Mouse (Mus musculus) CH12.LX (cell line): ENCODE results near the gene AC134908.4.

ENCODE experiments used
- BHLHE40 ChIP-seq: IDR thresholded peaks from 2 replicates; pipeline ENCODE4 v1.6.1; 2011; ENCODE audit warnings: mild to moderate bottlenecking, low read depth, low read length, improper control_type of control experiment
- CTCF ChIP-seq, 2 experiments: IDR thresholded peaks in 1 of 2; conservative IDR thresholded peaks in 1 of 2; 2 replicates each; pipeline ENCODE4 v1.5.1; 2011 to 2012; ENCODE audit warnings: low read depth in 2 of 2, low read length in 2 of 2, improper control_type of control experiment in 1 of 2, inconsistent platforms in 1 of 2, mild to moderate bottlenecking in 1 of 2, moderate library complexity in 1 of 2
- ETS1 ChIP-seq: conservative IDR thresholded peaks from 2 replicates; pipeline ENCODE4 v1.6.1; 2012; ENCODE audit warnings: low read depth, mild to moderate bottlenecking, inconsistent platforms, low read length, improper control_type of control experiment, moderate library complexity
- KAT2A ChIP-seq: IDR thresholded peaks from 2 replicates; pipeline ENCODE4 v1.6.1; 2012; ENCODE audit warnings: low read length, improper control_type of control experiment, inconsistent platforms; ENCODE audit not compliant: insufficient replicate concordance
- MAFK ChIP-seq: IDR thresholded peaks from 2 replicates; pipeline ENCODE4 v1.6.1; 2011; ENCODE audit warnings: low read length, improper control_type of control experiment; ENCODE audit not compliant: insufficient replicate concordance
- NELFE ChIP-seq: IDR thresholded peaks from 2 replicates; pipeline ENCODE4 v1.6.1; 2011; ENCODE audit warnings: low read depth, low read length, improper control_type of control experiment
- POLR2A ChIP-seq: IDR thresholded peaks from 2 replicates; pipeline ENCODE4 v1.6.1; 2011; ENCODE audit warnings: low read depth, mild to moderate bottlenecking, improper control_type of control experiment, low read length
- RAD21 ChIP-seq: IDR thresholded peaks from 2 replicates; pipeline ENCODE4 v1.6.1; 2011; ENCODE audit warnings: low read depth, mild to moderate bottlenecking, low read length, improper control_type of control experiment, moderate library complexity
- RCOR1 ChIP-seq: conservative IDR thresholded peaks from 2 replicates; pipeline ENCODE4 v1.6.1; 2012; ENCODE audit warnings: low read depth, mild to moderate bottlenecking, inconsistent platforms, low read length, improper control_type of control experiment
- TCF12 ChIP-seq: IDR thresholded peaks from 2 replicates; pipeline ENCODE4 v1.6.1; 2014; ENCODE audit warnings: low read depth, mild to moderate bottlenecking, inconsistent platforms, low read length, improper control_type of control experiment
- USF1 ChIP-seq: IDR thresholded peaks from 2 replicates; pipeline ENCODE4 v1.6.1; 2014; ENCODE audit warnings: low read depth, mild to moderate bottlenecking, inconsistent platforms, low read length, improper control_type of control experiment
- ZC3H11A ChIP-seq: IDR thresholded peaks from 2 replicates; pipeline ENCODE4 v1.6.1; 2012; ENCODE audit warnings: low read depth, mild to moderate bottlenecking, inconsistent platforms, low read length, improper control_type of control experiment
- ZNF384 ChIP-seq: IDR thresholded peaks from 2 replicates; pipeline ENCODE4 v1.6.1; 2012; ENCODE audit warnings: low read depth, low read length, improper control_type of control experiment, inconsistent platforms

GRCm38 (mm10) chr17:25748238-25748637 is 47.2 kb downstream of the AC134908.4 start:
- no peak for TF ChIP-seq POLR2A
- no peak for TF ChIP-seq CTCF (conservative IDR thresholded peaks at IDR 0.05 in 1 of 2, IDR thresholded peaks at IDR 0.05 in 1 of 2; ENCODE audit: low read depth in 2 of 2, low read length in 2 of 2)
- no peak for TF ChIP-seq MAFK
- no peak for TF ChIP-seq ZC3H11A
- TF ChIP-seq NELFE = no peak
- no peak for TF ChIP-seq RCOR1
- TF ChIP-seq BHLHE40 = no peak
- TF ChIP-seq USF1 = no peak
- TF ChIP-seq ZNF384 = no peak
- TF ChIP-seq TCF12 = no peak
- TF ChIP-seq ETS1 = no peak
- no peak for TF ChIP-seq KAT2A
- TF ChIP-seq RAD21 = no peak
